Mouse (Mus musculus): ENCODE results near the gene Krtap1-4. TPM values are rescaled to one million over a fixed set of nuclear protein-coding genes. Genes with fewer than 3 reads are reported as not detected.

The Krtap1-4 gene
- polyA plus RNA-seq, 1 experiment from 2014 or later, result not detected

Other genes with a start within 250 kb of the Krtap1-4 start
- gene Krt26, start 245.7 kb downstream of the Krtap1-4 start, polyA plus RNA-seq (2014; fragmentation: Nextera tagmentation; extraction: Ambion mirVana), result 0.28 and 0.51 TPM in 2 replicates
- gene Krt27, start 232.6 kb downstream of the Krtap1-4 start, polyA plus RNA-seq (2014; fragmentation: Nextera tagmentation; extraction: Ambion mirVana), result not detected in 2 replicates
- 0.17 and 0.26 TPM in 2 replicates for gene Krt28, start 208.8 kb downstream of the Krtap1-4 start, polyA plus RNA-seq (2014; fragmentation: Nextera tagmentation; extraction: Ambion mirVana)
- gene Krt10, start 194.3 kb downstream of the Krtap1-4 start, polyA plus RNA-seq (2014; fragmentation: Nextera tagmentation; extraction: Ambion mirVana), result 33.8 and 37.9 TPM in 2 replicates
- gene Krt12, start 161.4 kb downstream of the Krtap1-4 start, polyA plus RNA-seq (2014; fragmentation: Nextera tagmentation; extraction: Ambion mirVana), result not detected in 2 replicates
- 0.11 TPM in 1 of 2 replicates, not detected in the other for gene Krt20, start 145.5 kb downstream of the Krtap1-4 start, polyA plus RNA-seq (2014; fragmentation: Nextera tagmentation; extraction: Ambion mirVana)
- 0.39 TPM in 1 of 2 replicates, not detected in the other for gene Krt23, start 90.5 kb downstream of the Krtap1-4 start, polyA plus RNA-seq (2014; fragmentation: Nextera tagmentation; extraction: Ambion mirVana)
- not detected in 2 replicates for gene Krt39, start 62.3 kb downstream of the Krtap1-4 start, polyA plus RNA-seq (2014; fragmentation: Nextera tagmentation; extraction: Ambion mirVana)
- gene Krt40, start 40.5 kb downstream of the Krtap1-4 start, polyA plus RNA-seq (2014; fragmentation: Nextera tagmentation; extraction: Ambion mirVana), result not detected in 2 replicates
- gene Krtap3-3, start 32.8 kb downstream of the Krtap1-4 start, polyA plus RNA-seq (2014; fragmentation: Nextera tagmentation; extraction: Ambion mirVana), result not detected in 2 replicates
- gene Krtap3-2, start 26.8 kb downstream of the Krtap1-4 start, polyA plus RNA-seq (2014; fragmentation: Nextera tagmentation; extraction: Ambion mirVana), result not detected in 2 replicates
- not detected in 2 replicates for gene Gm11939, start 24.2 kb downstream of the Krtap1-4 start, polyA plus RNA-seq (2014; fragmentation: Nextera tagmentation; extraction: Ambion mirVana)
- not detected in 2 replicates for gene Krtap3-1, start 17.0 kb downstream of the Krtap1-4 start, polyA plus RNA-seq (2014; fragmentation: Nextera tagmentation; extraction: Ambion mirVana)
- gene Krtap1-5, start 2.6 kb downstream of the Krtap1-4 start, polyA plus RNA-seq (2014; fragmentation: Nextera tagmentation; extraction: Ambion mirVana), result not detected in 2 replicates
- gene Krtap1-3, start 7.7 kb upstream of the Krtap1-4 start, polyA plus RNA-seq (2014; fragmentation: Nextera tagmentation; extraction: Ambion mirVana), result not detected in 2 replicates
- gene Krtap9-3, start 14.5 kb upstream of the Krtap1-4 start, polyA plus RNA-seq (2014; fragmentation: Nextera tagmentation; extraction: Ambion mirVana), result not detected in 2 replicates
- gene Gm11938, start 19.7 kb upstream of the Krtap1-4 start, polyA plus RNA-seq (2014; fragmentation: Nextera tagmentation; extraction: Ambion mirVana), result not detected in 2 replicates
- not detected in 2 replicates for gene Gm11937, start 26.5 kb upstream of the Krtap1-4 start, polyA plus RNA-seq (2014; fragmentation: Nextera tagmentation; extraction: Ambion mirVana)
- gene Krtap2-4, start 31.2 kb upstream of the Krtap1-4 start, polyA plus RNA-seq (2014; fragmentation: Nextera tagmentation; extraction: Ambion mirVana), result not detected in 2 replicates
- not detected in 2 replicates for gene Gm11562, start 36.8 kb upstream of the Krtap1-4 start, polyA plus RNA-seq (2014; fragmentation: Nextera tagmentation; extraction: Ambion mirVana)
- not detected in 2 replicates for gene Krtap4-1, start 44.6 kb upstream of the Krtap1-4 start, polyA plus RNA-seq (2014; fragmentation: Nextera tagmentation; extraction: Ambion mirVana)
- gene Krtap4-2, start 51.4 kb upstream of the Krtap1-4 start, polyA plus RNA-seq (2014; fragmentation: Nextera tagmentation; extraction: Ambion mirVana), result not detected in 2 replicates
- not detected in 2 replicates for gene Krtap4-7, start 60.4 kb upstream of the Krtap1-4 start, polyA plus RNA-seq (2014; fragmentation: Nextera tagmentation; extraction: Ambion mirVana)
- gene Gm11555, start 66.6 kb upstream of the Krtap1-4 start, polyA plus RNA-seq (2014; fragmentation: Nextera tagmentation; extraction: Ambion mirVana), result not detected in 2 replicates
- not detected in 2 replicates for gene Gm11563, start 75.3 kb upstream of the Krtap1-4 start, polyA plus RNA-seq (2014; fragmentation: Nextera tagmentation; extraction: Ambion mirVana)
- not detected in 2 replicates for gene Krtap4-6, start 82.3 kb upstream of the Krtap1-4 start, polyA plus RNA-seq (2014; fragmentation: Nextera tagmentation; extraction: Ambion mirVana)
- not detected in 2 replicates for gene Gm14190, start 107.1 kb upstream of the Krtap1-4 start, polyA plus RNA-seq (2014; fragmentation: Nextera tagmentation; extraction: Ambion mirVana)
- not detected in 2 replicates for gene Gm14180, start 150.6 kb upstream of the Krtap1-4 start, polyA plus RNA-seq (2014; fragmentation: Nextera tagmentation; extraction: Ambion mirVana)
- gene Gm11595, start 189.3 kb upstream of the Krtap1-4 start, polyA plus RNA-seq (2014; fragmentation: Nextera tagmentation; extraction: Ambion mirVana), result not detected in 2 replicates
- gene Krtap4-8, start 197.1 kb upstream of the Krtap1-4 start, polyA plus RNA-seq (2014; fragmentation: Nextera tagmentation; extraction: Ambion mirVana), result not detected in 2 replicates
- gene Krtap4-9, start 201.5 kb upstream of the Krtap1-4 start, polyA plus RNA-seq (2014; fragmentation: Nextera tagmentation; extraction: Ambion mirVana), result not detected in 2 replicates
- not detected in 2 replicates for gene Gm11596, start 209.8 kb upstream of the Krtap1-4 start, polyA plus RNA-seq (2014; fragmentation: Nextera tagmentation; extraction: Ambion mirVana)
- gene Gm11569, start 215.3 kb upstream of the Krtap1-4 start, polyA plus RNA-seq (2014; fragmentation: Nextera tagmentation; extraction: Ambion mirVana), result not detected in 2 replicates
- not detected in 2 replicates for gene Gm11554, start 220.8 kb upstream of the Krtap1-4 start, polyA plus RNA-seq (2014; fragmentation: Nextera tagmentation; extraction: Ambion mirVana)
- gene Krtap4-13, start 226.2 kb upstream of the Krtap1-4 start, polyA plus RNA-seq (2014; fragmentation: Nextera tagmentation; extraction: Ambion mirVana), result not detected in 2 replicates
- gene Gm11564, start 232.0 kb upstream of the Krtap1-4 start, polyA plus RNA-seq (2014; fragmentation: Nextera tagmentation; extraction: Ambion mirVana), result not detected in 2 replicates

Data from midbrain, embryonic 14.5 days (tissue).